Mouse (Mus musculus) embryonic facial prominence, embryonic 12.5 days (tissue): Measurements from ENCODE around the gene Tfap2e. TPM values are rescaled to one million over a fixed set of nuclear protein-coding genes. Genes with fewer than 3 reads are reported as not detected.

Source experiments
- ATAC-seq: fragments of 200-750 bp; cut with Nextera tagmentation; 2 replicates; pipeline ENCODE4 v1.8.0; 2017; ENCODE audit not compliant: insufficient number of reproducible peaks, insufficient read depth, low FRiP score, low TSS enrichment
- H3K27ac ChIP-seq: fragments of 300-500 bp; sonication (generic); 2 replicates; pipeline ENCODE4 v1.5.1; 2016; ENCODE audit warnings: mild to moderate bottlenecking
- H3K27me3 ChIP-seq: fragments of 300-500 bp; sonication (generic); 2 replicates; pipeline ENCODE4 v1.6.1; 2016; ENCODE audit warnings: mild to moderate bottlenecking, moderate library complexity
- H3K36me3 ChIP-seq: fragments of 300-500 bp; sonication (generic); 2 replicates; pipeline ENCODE4 v1.6.1; 2016; ENCODE audit warnings: mild to moderate bottlenecking
- H3K4me1 ChIP-seq: fragments of 300-500 bp; sonication (generic); 2 replicates; pipeline ENCODE4 v1.6.1; 2016
- H3K4me2 ChIP-seq: fragments of 300-500 bp; sonication (generic); replicated peaks from 2 replicates; pipeline ENCODE4 v1.6.1; 2016; ENCODE audit warnings: mild to moderate bottlenecking, moderate library complexity
- H3K4me3 ChIP-seq: fragments of 300-500 bp; sonication (generic); 2 replicates; pipeline ENCODE4 v1.5.1; 2016; ENCODE audit warnings: mild to moderate bottlenecking
- H3K9ac ChIP-seq: fragments of 300-500 bp; sonication (generic); 2 replicates; pipeline ENCODE4 v1.6.1; 2016; ENCODE audit warnings: mild to moderate bottlenecking, moderate library complexity
- H3K9me3 ChIP-seq: fragments of 300-500 bp; sonication (generic); 2 replicates; pipeline ENCODE4 v1.6.1; 2016; ENCODE audit warnings: mild to moderate bottlenecking, moderate library complexity
- WGBS: fragments of 180-500 bp; shearing (Covaris S2); methylation state at CpG from one replicate; pipeline ENCODE4 v1.1.7; 2016; 5-methylcytosine and 5-hydroxymethylcytosine counted together
- polyA plus RNA-seq: library from polyadenylated mRNA; unstranded; fragments of >200 nt; fragmentation: Nextera tagmentation; extraction: Ambion mirVana; gene quantifications from 2 replicates; pipeline ENCODE4 v1.2.1, GENCODE M21; 2016

Tfap2e gene
- 0.34 TPM in 1 of 2 replicates, not detected in the other for polyA plus RNA-seq

DNA sequence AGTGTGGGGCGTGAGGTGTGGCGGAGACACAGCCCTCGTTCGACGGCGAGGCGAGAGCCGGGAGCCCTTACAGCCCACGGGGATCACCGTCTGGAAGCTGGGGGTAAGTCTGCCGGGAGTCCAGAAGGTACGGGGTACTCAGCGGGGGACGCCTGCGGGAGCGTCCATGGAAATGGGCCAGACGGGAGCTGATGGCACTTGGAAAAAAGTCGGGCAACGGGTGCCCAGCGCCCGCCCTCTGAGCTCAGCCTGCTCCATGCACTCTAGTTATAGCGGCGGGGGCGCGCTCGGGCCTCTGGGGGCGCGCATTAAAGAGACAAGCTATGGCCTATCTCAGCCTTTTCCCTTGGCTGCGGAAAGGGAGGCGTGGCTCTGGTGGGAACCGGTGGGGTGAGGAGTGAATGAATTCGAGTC is at the start of gene Tfap2e:
Tfap2e (minus strand) TSS at position 240 of the 414 bp plus-strand sequence.
- Histone ChIP-seq H3K4me2 (peak within 1 kb of the TSS; percentile 35), H3K9ac (no peak within 1 kb of the TSS), H3K27ac (no peak within 1 kb of the TSS), H3K36me3 (no peaks in the 10 kb centered on the region), H3K27me3 (peaks cover 82% of the 10 kb centered on the region), H3K4me3 (peak within 1 kb of the TSS; percentile 18), H3K4me1 (peaks cover 14% of the 10 kb centered on the region; the same call in 1 of the 2 replicates), H3K9me3 (no peaks in the 10 kb centered on the region)
- ATAC-seq: no peak
- 2% methylated on average over 32 of the region's 32 CpGs for WGBS

DNA sequence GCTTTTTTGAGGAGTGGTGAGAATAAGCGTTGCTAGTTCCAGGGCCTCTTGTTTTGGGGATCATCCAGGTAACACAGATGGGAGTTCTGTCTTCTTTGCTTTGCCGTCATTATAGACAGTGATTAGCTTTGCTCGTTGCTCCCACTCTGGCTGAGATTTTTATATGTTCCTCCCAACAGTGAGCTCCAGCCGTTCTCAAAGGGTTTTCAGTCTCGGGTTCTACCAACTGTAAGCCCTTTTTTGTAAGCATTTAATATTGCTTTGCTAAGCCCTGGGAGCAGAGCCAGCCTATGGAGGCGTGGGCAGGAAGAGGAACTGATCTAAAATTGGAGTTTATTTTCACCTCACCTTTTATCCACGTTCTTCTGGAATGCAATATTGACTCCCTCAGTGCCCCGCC is 47.0 kb upstream of the Tfap2e start:
- no peak overlapping the region for H3K27ac ChIP-seq
- no peaks in the 10 kb centered on the region for H3K27me3 ChIP-seq
- H3K36me3 ChIP-seq: no peaks in the 10 kb centered on the region
- H3K4me1 ChIP-seq: peaks cover 18% of the 10 kb centered on the region
- H3K4me2 ChIP-seq: no peak overlapping the region
- no peak for ATAC-seq
- H3K9me3 ChIP-seq: no peaks in the 10 kb centered on the region
- no peak overlapping the region for H3K4me3 ChIP-seq
- no peak overlapping the region for H3K9ac ChIP-seq
- 76% methylated on average over 8 of the region's 8 CpGs for WGBS

DNA sequence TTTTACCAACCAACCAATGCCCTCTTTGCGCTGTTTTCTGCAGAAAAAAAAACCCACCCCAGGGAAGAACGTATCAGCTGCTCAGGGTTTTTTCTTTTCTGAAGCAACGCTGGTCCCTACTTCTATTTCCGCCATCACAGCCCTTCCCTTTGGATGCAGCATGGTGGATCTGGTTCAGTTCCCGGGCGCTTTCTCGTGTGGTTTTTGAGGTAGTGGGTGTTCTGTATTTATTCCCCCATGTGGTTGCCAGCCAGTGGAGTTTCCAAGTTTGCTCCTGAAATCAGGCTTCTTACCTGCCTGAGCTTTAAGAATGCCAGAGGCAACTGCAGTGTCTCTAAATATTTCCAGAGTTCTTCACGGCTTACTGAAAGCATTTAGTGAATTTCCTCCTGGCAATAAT is 46.5 kb upstream of the Tfap2e start:
- H3K9me3 ChIP-seq: no peaks in the 10 kb centered on the region
- no peak for ATAC-seq
- no peak overlapping the region for H3K9ac ChIP-seq
- WGBS: 79% methylated on average over 8 of the region's 8 CpGs
- H3K27me3 ChIP-seq: no peaks in the 10 kb centered on the region
- no peaks in the 10 kb centered on the region for H3K36me3 ChIP-seq
- no peak overlapping the region for H3K4me3 ChIP-seq
- H3K27ac ChIP-seq: no peak overlapping the region
- H3K4me2 ChIP-seq: no peak overlapping the region
- peaks cover 18% of the 10 kb centered on the region for H3K4me1 ChIP-seq

DNA sequence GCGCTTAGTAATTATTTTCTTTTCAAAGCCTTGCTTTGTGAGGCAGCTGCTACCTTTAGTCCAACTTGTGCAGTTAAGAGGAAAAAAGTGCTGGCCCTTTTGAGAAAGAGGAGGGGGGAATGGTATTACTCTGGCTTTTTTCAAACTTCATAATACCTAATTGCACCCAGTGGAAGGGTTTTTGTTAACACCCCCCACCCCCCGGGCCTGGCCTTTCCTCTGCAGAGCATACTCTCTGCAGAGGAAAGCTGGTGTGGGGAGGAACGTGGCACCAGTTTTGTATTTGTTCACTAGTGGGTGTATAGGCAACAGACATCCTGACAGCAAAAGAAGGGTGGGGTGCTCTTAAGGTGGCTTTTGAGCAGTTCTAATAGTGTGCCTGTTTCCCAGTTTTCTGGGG is 45.8 kb upstream of the Tfap2e start:
- Histone ChIP-seq H3K4me2 (no peak overlapping the region), H3K4me3 (no peak overlapping the region), H3K27me3 (no peaks in the 10 kb centered on the region), H3K4me1 (peaks cover 18% of the 10 kb centered on the region), H3K27ac (no peak overlapping the region), H3K9me3 (no peaks in the 10 kb centered on the region), H3K36me3 (no peaks in the 10 kb centered on the region), H3K9ac (no peak overlapping the region)
- ATAC-seq: no peak
- WGBS: 60% methylated on average over 3 of the region's 3 CpGs

DNA sequence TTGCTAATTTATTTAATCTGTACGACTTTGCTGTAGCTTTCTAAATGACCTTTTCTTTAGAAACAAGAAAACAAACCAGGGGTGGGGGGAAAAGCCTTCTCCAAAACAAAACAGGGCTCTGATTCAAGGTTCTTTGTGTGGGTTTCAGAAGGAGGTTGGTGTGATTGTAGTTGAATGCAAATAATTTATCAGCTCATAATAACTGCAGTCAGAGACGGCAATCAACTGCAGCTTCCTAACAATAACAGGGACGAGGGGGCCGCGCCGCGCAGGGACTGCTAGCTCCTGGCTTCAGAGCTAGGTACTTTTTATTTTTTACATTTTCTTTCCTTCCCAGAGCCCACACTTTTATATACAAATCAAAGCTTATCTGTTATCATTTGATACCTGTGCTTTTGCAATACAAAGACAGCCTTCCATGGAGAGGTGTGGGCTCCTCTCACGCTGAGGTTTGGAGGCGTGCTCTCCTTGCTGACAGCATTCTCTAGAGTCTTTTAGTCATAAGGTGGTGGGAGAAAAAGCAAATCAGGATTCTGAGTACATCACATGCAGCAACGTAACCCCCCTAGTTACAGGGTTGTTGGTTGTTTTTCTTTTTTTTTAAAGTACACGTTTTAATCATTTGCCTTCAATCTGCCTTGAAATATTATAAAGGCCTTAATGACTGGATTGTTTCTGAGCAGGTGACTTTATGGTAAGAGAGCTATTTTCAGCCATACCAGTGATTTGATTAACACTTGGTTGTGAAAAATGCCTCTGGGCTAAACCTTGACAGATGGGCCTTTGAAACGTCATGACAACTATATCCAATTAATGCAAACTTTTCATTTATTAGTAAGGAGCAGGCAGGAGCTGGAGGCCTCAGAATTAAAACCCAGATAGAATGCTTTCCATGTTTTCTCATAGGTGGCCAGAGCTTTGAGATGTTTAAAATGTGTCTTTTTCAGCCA is 44.1 kb upstream of the Tfap2e start:
- 66% methylated on average over 12 of the region's 12 CpGs for WGBS
- H3K27me3 ChIP-seq: no peaks in the 10 kb centered on the region
- H3K9ac ChIP-seq: no peak overlapping the region
- H3K9me3 ChIP-seq: no peaks in the 10 kb centered on the region
- H3K4me2 ChIP-seq: no peak overlapping the region
- H3K27ac ChIP-seq: no peak overlapping the region
- no peak overlapping the region for H3K4me3 ChIP-seq
- no peaks in the 10 kb centered on the region for H3K36me3 ChIP-seq
- no peak for ATAC-seq
- H3K4me1 ChIP-seq: peaks cover 18% of the 10 kb centered on the region

DNA sequence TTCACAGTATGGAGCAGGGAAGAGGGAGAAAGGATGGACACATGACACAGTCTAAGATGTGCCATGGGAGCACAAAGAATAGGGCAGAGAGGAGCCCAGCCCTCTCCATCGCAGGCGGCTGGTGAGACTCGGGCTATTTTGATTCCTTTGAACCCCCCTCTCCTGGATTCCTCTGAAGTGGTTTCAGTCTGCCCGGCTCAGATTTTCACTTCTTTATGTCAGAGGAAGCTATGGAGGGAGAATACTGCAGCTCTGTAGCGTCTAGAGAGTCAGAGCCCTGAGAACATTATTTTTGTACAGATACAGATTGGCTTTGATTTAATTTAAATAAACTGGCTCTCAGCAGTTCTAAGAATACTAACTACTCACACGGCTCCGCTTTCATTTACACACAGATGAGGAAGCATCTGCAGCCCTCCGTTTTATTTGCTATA is 43.1 kb upstream of the Tfap2e start:
- peak overlapping the region; percentile 41 for H3K27ac ChIP-seq
- no peak overlapping the region for H3K9ac ChIP-seq
- peaks cover 18% of the 10 kb centered on the region for H3K4me1 ChIP-seq
- no peak for ATAC-seq
- WGBS: 41% methylated on average over 8 of the region's 8 CpGs
- H3K9me3 ChIP-seq: no peaks in the 10 kb centered on the region
- H3K27me3 ChIP-seq: no peaks in the 10 kb centered on the region
- no peaks in the 10 kb centered on the region for H3K36me3 ChIP-seq
- no peak overlapping the region for H3K4me3 ChIP-seq
- no peak overlapping the region for H3K4me2 ChIP-seq

DNA sequence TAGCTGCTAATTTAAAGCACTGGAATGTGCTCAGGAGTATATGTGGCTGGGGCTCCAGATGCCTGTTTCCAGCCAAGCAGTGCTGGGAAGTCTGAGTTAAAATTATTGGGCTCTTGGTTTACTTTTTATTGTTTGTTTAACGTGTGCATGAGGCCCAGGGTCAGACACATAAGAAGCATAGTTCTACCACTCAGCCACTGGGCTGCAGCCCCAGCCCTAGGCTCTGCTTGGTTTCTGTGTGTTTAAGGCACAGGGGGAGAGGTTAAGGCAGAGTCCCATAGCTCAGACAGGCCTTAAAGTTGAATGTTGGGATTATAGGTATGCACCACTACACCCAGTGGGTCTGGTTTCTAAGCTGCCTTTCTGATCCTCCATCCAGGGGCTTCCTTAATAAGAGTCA is 39.1 kb upstream of the Tfap2e start:
- peaks cover 5% of the 10 kb centered on the region; the same call in 1 of the 2 replicates for H3K36me3 ChIP-seq
- ATAC-seq: no peak
- H3K27me3 ChIP-seq: no peaks in the 10 kb centered on the region
- 72% methylated on average over 1 of the region's 1 CpGs for WGBS
- no peaks in the 10 kb centered on the region for H3K9me3 ChIP-seq
- no peak overlapping the region for H3K4me2 ChIP-seq
- H3K9ac ChIP-seq: no peak overlapping the region
- H3K27ac ChIP-seq: no peak overlapping the region
- H3K4me3 ChIP-seq: no peak overlapping the region
- peaks cover 9% of the 10 kb centered on the region; the same call in 1 of the 2 replicates for H3K4me1 ChIP-seq

DNA sequence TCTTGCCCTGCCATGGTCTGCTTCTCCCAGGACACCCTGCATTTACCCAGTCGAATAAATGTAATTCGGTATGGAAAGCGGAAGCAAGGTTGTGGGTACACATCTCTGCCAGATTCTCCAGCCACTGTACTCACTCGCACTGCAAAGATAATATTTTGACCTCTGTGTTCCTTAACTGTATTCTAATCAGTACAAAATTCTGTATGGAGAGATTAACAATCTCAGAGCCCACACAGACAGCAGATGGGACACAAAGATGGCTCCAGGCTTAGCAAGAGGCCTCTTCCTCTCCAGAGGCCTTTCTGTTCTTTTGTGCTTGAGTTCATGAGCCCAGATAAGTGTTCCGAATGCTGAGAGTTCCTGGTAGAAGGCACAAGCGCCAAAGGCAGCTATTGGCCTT is 37.8 kb upstream of the Tfap2e start:
- 93% methylated on average over 6 of the region's 6 CpGs for WGBS
- no peak for ATAC-seq
- H3K4me2 ChIP-seq: no peak overlapping the region
- H3K9me3 ChIP-seq: no peaks in the 10 kb centered on the region
- no peaks in the 10 kb centered on the region for H3K27me3 ChIP-seq
- H3K4me1 ChIP-seq: peaks cover 4% of the 10 kb centered on the region; the same call in 1 of the 2 replicates
- H3K9ac ChIP-seq: no peak overlapping the region
- peaks cover 5% of the 10 kb centered on the region; the same call in 1 of the 2 replicates for H3K36me3 ChIP-seq
- H3K4me3 ChIP-seq: no peak overlapping the region
- no peak overlapping the region for H3K27ac ChIP-seq

DNA sequence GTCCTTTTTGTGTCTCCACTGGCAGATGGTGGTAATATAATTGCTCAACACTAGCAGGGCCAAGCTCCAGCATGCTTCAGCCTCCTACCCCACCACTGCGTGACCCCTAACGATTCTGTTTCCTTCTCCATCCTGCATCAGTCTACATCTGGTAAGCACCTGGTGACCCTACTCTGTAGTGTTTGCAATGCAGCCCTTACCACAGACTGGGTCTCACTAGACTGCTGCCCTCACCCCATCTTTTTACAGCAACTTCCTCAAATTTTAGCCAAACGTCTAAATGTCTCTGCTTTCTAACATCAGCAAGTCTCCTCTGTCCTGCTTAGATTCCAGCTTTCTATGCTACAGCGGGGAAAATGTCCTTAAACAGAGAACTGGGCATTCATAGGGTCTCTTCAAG is 34.8 kb upstream of the Tfap2e start:
- no peak for ATAC-seq
- 65% methylated on average over 4 of the region's 4 CpGs for WGBS
- H3K9me3 ChIP-seq: no peaks in the 10 kb centered on the region
- no peak overlapping the region for H3K4me2 ChIP-seq
- H3K27ac ChIP-seq: no peak overlapping the region
- no peaks in the 10 kb centered on the region for H3K27me3 ChIP-seq
- H3K4me3 ChIP-seq: no peak overlapping the region
- H3K4me1 ChIP-seq: no peaks in the 10 kb centered on the region
- no peak overlapping the region for H3K9ac ChIP-seq
- H3K36me3 ChIP-seq: peaks cover 5% of the 10 kb centered on the region; the same call in 1 of the 2 replicates

DNA sequence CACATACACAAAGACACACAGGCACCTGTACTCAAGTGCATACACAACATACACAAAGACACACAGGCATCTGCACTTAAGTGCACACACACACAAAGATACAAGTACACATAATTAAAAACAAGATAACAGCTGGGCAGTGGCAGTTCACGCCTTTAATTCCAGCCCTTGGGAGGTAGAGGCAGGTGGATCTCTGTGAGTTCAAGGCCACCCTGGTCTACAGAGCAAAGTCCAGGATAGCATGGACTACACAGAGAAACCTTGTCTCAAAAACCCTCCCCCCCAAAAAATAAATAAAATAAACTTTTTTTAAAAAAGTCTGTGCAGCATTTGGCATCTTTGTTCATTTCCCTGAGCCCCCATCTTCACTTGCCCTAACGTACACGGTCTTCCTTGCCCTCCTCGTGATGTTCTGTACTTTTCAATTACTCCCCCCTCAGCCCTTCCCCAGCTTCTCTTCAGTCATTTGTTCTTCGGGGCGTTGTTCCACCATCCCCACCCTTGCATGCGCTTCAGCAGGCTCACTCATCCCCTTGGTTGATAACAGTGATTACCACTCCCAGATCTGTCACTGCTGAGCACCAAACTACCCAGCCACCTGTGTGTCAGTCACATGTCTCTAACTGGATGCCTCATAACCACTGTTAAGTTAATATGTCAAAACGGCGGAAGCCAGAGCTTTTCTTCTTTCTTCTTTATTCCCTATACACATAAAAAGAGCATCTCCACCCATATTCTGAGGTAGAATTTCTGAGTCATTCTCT is 33.9 kb upstream of the Tfap2e start:
- no peak overlapping the region for H3K4me2 ChIP-seq
- H3K4me1 ChIP-seq: no peaks in the 10 kb centered on the region
- WGBS: 88% methylated on average over 9 of the region's 9 CpGs
- no peaks in the 10 kb centered on the region for H3K9me3 ChIP-seq
- no peaks in the 10 kb centered on the region for H3K27me3 ChIP-seq
- no peak overlapping the region for H3K9ac ChIP-seq
- H3K4me3 ChIP-seq: no peak overlapping the region
- no peak overlapping the region for H3K27ac ChIP-seq
- H3K36me3 ChIP-seq: peaks cover 5% of the 10 kb centered on the region; the same call in 1 of the 2 replicates
- ATAC-seq: no peak

DNA sequence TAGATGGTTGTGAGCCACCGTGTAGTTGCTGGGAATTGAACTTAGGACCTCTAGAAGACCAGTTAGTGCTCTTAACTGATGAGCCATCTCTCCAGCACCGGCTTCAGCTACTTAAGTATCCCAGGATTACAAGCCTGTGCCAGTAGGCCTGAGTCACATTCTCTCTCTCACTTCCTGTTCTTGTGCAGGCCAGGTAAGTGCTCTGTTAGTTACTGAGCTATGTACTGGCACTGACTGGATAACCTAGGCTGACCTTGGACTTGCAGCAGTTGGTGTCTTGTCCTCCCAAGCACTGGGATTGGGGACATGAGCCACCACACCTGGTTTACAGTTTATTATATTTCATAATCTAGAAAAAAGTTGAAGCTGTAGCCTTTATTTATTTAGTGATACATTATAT is 27.4 kb upstream of the Tfap2e start:
- Histone ChIP-seq H3K27me3 (no peaks in the 10 kb centered on the region), H3K36me3 (peaks cover 19% of the 10 kb centered on the region), H3K4me3 (no peak overlapping the region), H3K4me1 (no peaks in the 10 kb centered on the region), H3K9me3 (no peaks in the 10 kb centered on the region), H3K27ac (no peak overlapping the region), H3K9ac (no peak overlapping the region), H3K4me2 (no peak overlapping the region)
- ATAC-seq: no peak
- 81% methylated on average over 2 of the region's 2 CpGs for WGBS
